In the genomic region with DNA sequence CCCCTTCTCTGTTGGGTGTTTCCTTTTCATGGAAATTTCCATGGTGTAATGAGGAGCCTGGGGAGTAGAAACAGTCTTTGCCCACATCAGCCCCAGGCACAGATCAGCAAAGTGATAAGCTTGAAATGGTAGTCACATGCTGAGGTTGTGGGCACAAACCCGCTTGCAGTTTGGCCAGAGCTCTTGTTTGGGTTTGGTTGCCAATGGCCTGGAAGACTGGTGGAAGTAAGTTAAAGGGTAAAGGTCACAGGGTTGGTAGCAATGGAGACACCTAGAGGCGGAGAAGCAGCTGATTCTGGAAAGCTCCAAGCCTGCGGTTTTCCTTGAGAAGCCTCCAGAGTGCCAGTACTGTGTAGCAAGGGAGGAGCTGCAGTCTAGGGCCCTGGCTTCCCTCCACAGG, we compare ENCODE assay signal across 22 mouse cellular contexts. TPM values are rescaled to one million over a fixed set of nuclear protein-coding genes. Genes with fewer than 3 reads are reported as not detected.
DNase-seq lines count a peak whose midpoint lies in the region; ATAC-seq lines count a peak whose summit lies in the region.
"Had no signal": no experiment of that assay in that cellular context is flagged by ENCODE, and none has a peak within 500 bp of the region (broad histone marks: within the 10 kb centered on the region; RNA-seq: fewer than 3 reads in every experiment).

No protein-coding gene starts in this region.

- no peak overlapping the region for H3K4me2 ChIP-seq in neural tube, embryonic 15.5 days
- H3K4me2 ChIP-seq: forebrain, embryonic 15.5 days; liver, embryonic 13.5 days had no signal

- ATAC-seq in inflammation-experienced regulatory T-cells, adult 6 months = no peak
- ATAC-seq in neural tube, embryonic 15.5 days (ENCODE audit: low FRiP score) = no peak
- ATAC-seq: activated CD4-positive, CD25-positive, alpha-beta regulatory T cell, adult 4 months; forebrain, embryonic 15.5 days; hindbrain, embryonic 16.5 days had no signal

- no peak overlapping the region for H3K27ac ChIP-seq in neural tube, embryonic 15.5 days (replicated peaks)
- H3K27ac ChIP-seq: forebrain, embryonic 15.5 days; liver, embryonic 13.5 days had no signal

- H3K4me1 ChIP-seq in neural tube, embryonic 15.5 days = peaks cover 3% of the 10 kb centered on the region; the same call in 1 of the 2 replicates
- H3K4me1 ChIP-seq: forebrain, embryonic 15.5 days; liver, embryonic 13.5 days had no signal

- 0 out of 2 replicates have a peak, but pooled peaks cover 5% of the 10 kb centered on the region for H3K36me3 ChIP-seq in neural tube, embryonic 15.5 days
- H3K36me3 ChIP-seq: forebrain, embryonic 15.5 days; liver, embryonic 13.5 days had no signal

- 80% methylated on average over 3 of the region's 3 CpGs for WGBS in neural tube, embryonic 15.5 days

- peak; percentile 60 for DNase-seq in adrenal gland, adult 2 months
- no peak for DNase-seq in adrenal gland, postnatal 4 days (ENCODE audit: low spot score in 2 of 2)
- DNase-seq in kidney, adult 8-10 months = peak; percentile 52 to 82
- no peak for DNase-seq in kidney, postnatal 10 days
- DNase-seq in 416B (ENCODE audit: low read depth) = peak; percentile 77
- DNase-seq in fibroblast of lung, adult 2 months (ENCODE audit: low read depth) = peak; percentile 56
- DNase-seq: cerebellum, postnatal 36 days; gastrocnemius, postnatal 14 days; liver, embryonic 13.5 days; right cerebral cortex, postnatal 25 days had no signal

- H3K4me3 ChIP-seq in neural tube, embryonic 15.5 days (replicated peaks) = no peak overlapping the region
- H3K4me3 ChIP-seq: forebrain, embryonic 15.5 days; liver, embryonic 13.5 days had no signal

- no peak overlapping the region for H3K9ac ChIP-seq in neural tube, embryonic 15.5 days (replicated peaks)
- H3K9ac ChIP-seq: forebrain, embryonic 15.5 days; liver, embryonic 13.5 days had no signal

- no peaks in the 10 kb centered on the region for H3K27me3 ChIP-seq in neural tube, embryonic 15.5 days (replicated peaks)
- H3K27me3 ChIP-seq: forebrain, embryonic 15.5 days; liver, embryonic 13.5 days had no signal

- H3K9me3 ChIP-seq in neural tube, embryonic 15.5 days (replicated peaks) = no peaks in the 10 kb centered on the region
- H3K9me3 ChIP-seq: forebrain, embryonic 15.5 days; liver, embryonic 13.5 days had no signal

RNA-seq across cellular contexts. Expression of a gene that starts 47.5 kb away (rescaled TPM):
- 10 to 100 TPM; 23.6 to 46.6 TPM for total RNA-seq in adrenal gland, adult 2 months (2021)
- polyA plus RNA-seq in adrenal gland, adult 2 months (2012; rRNA removed) = 1.5 and 2.6 TPM in 2 replicates
- 10 to 100 TPM; 15.7 to 20.8 TPM for total RNA-seq in adrenal gland, postnatal 4 days (2021)
- polyA plus RNA-seq in inflammation-experienced regulatory T-cells, adult 6 months (2017; shearing (Covaris generic)) = 1 to 10 TPM; 5.4 to 10.0 (median 6.3) TPM
- 12.7 and 15.6 TPM in 2 replicates for polyA plus RNA-seq in neural tube, embryonic 15.5 days (2015; fragmentation: Nextera tagmentation; extraction: Ambion mirVana)

RNA-seq across cellular contexts. Expression of a gene that starts 47.5 kb away (rescaled TPM):
- total RNA-seq in adrenal gland, adult 2 months (2021) = not detected
- polyA plus RNA-seq in adrenal gland, adult 2 months (2012; rRNA removed) = 7.5 and 8.0 TPM in 2 replicates
- total RNA-seq in adrenal gland, postnatal 4 days (2021) = under 1 TPM in 1 of 2 experiments, not detected in 1; 0.37 TPM
- not detected for polyA plus RNA-seq in inflammation-experienced regulatory T-cells, adult 6 months (2017; shearing (Covaris generic))
- polyA plus RNA-seq in neural tube, embryonic 15.5 days (2015; fragmentation: Nextera tagmentation; extraction: Ambion mirVana) = 0.55 and 0.60 TPM in 2 replicates
- total RNA-seq: ES-E14; gastrocnemius, postnatal 14 days; layer of hippocampus, postnatal 14 days; left cerebral cortex, postnatal 36 days; megakaryocyte, adult 5-6 weeks; monocyte, adult 5-6 weeks; neutrophil, adult 5-6 weeks had no signal
- polyA plus RNA-seq: activated CD4-positive, CD25-positive, alpha-beta regulatory T cell, adult 4 months; liver, embryonic 13.5 days; stomach, embryonic 16.5 days had no signal

RNA-seq across cellular contexts. Expression of a gene that starts 47.6 kb away (rescaled TPM):
- total RNA-seq in adrenal gland, adult 2 months (2021) = 10 to 100 TPM; 94.1 to 98.5 TPM
- 26.7 and 26.8 TPM in 2 replicates for polyA plus RNA-seq in adrenal gland, adult 2 months (2012; rRNA removed)
- 10 to 100 TPM; 64.2 to 66.1 TPM for total RNA-seq in adrenal gland, postnatal 4 days (2021)
- 10 to 100 TPM; 60.2 to 63.4 (median 62.3) TPM for polyA plus RNA-seq in inflammation-experienced regulatory T-cells, adult 6 months (2017; shearing (Covaris generic))
- polyA plus RNA-seq in neural tube, embryonic 15.5 days (2015; fragmentation: Nextera tagmentation; extraction: Ambion mirVana) = 169 and 180 TPM in 2 replicates

Comparison
In these comparisons a context has a peak if more than half of its experiments do, and no peak if none do; other contexts are left out.
1. DNase-seq: peak in adrenal gland, adult 2 months (single experiment), kidney, adult 8-10 months (2 of 2), 416B (single experiment) and fibroblast of lung, adult 2 months (single experiment); none in adrenal gland, postnatal 4 days (0 of 2) and kidney, postnatal 10 days (single experiment).